Mouse (Mus musculus): Measurements from ENCODE around the gene Il17d.

DNA sequence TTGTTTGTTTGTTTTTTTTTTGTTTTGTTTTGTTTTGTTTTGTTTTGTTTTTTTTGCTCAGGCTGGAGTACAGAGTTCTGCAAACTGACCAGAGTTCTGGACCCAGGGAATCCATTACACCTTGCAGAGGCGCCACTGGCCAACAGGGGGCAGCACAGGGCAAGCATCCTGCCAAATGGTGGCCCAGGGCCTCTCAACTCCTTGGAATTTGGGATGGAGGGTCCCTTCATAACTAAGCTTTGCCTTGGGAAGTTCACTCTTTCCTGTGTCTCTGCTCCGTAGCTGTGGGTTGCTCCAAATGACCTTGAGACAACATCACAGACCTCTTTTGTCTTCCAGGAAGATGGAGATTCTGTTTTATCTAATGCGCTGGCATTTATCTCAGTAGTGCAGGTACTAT lies 8.6 kb downstream of the Il17d start:
- TF ChIP-seq CTCF (IDR thresholded peaks at IDR 0.05; ENCODE audit: low read depth, low read length) (peak; percentile 90), POLR2A (IDR thresholded peaks at IDR 0.05; ENCODE audit: extremely low read depth, insufficient read depth, low read length) (no peak)

Data from liver, adult 2 months (tissue).